Mouse (Mus musculus) layer of hippocampus, postnatal 25 days (tissue): ENCODE measurements at regions not wholly inside any gene's neighbourhood (a gene's known extent, or its start where the extent isn't known, plus 50 kb on each side); places are given as distances from the start of the nearest gene placed in this dataset.

Source experiments
- DNase-seq, 2 experiments: peaks; one replicate each; pipeline ENCODE4 v3.0.0; 2022; ENCODE audit warnings: mixed read lengths in 2 of 2, low spot score in 1 of 2; ENCODE audit errors: extremely low spot score in 1 of 2

- DNase-seq, result no peak
These were observed 85.4 kb upstream of the Zfp366 start for GRCm38 (mm10) chr13:99099226-99099625.

- no peak for DNase-seq
These were observed 86.7 kb upstream of the Zfp366 start for GRCm38 (mm10) chr13:99097606-99098545.

GRCm38 (mm10) chr13:99096837-99097236 is 87.8 kb upstream of the Zfp366 start:
- DNase-seq, result no peak

GRCm38 (mm10) chr13:99095006-99095405 is 89.6 kb upstream of the Zfp366 start:
- no peak for DNase-seq

- no peak for DNase-seq
These were observed 90.4 kb upstream of the Zfp366 start for GRCm38 (mm10) chr13:99094221-99094620.

GRCm38 (mm10) chr13:99093269-99093668 is 91.4 kb upstream of the Zfp366 start:
- DNase-seq, result peak in 1 of 2 experiments; percentile 72

GRCm38 (mm10) chr13:99092279-99092930 is 92.2 kb upstream of the Zfp366 start:
- no peak for DNase-seq

- DNase-seq, result no peak
These were observed 92.9 kb upstream of the Zfp366 start for GRCm38 (mm10) chr13:99091562-99092278.

- no peak for DNase-seq
These were observed 94.3 kb upstream of the Zfp366 start for GRCm38 (mm10) chr13:99090361-99090760.

GRCm38 (mm10) chr13:99088285-99088684 is 96.3 kb upstream of the Zfp366 start:
- DNase-seq, result no peak

- no peak for DNase-seq
These were observed 95.0 kb upstream of the 1700024P04Rik start for GRCm38 (mm10) chr13:99079331-99079761.

GRCm38 (mm10) chr13:99078643-99079042 is 94.3 kb upstream of the 1700024P04Rik start:
- DNase-seq, result no peak

GRCm38 (mm10) chr13:99077039-99077749 is 92.8 kb upstream of the 1700024P04Rik start:
- no peak for DNase-seq

GRCm38 (mm10) chr13:99075467-99075866 is 91.1 kb upstream of the 1700024P04Rik start:
- DNase-seq, result no peak

- no peak for DNase-seq
These were observed 87.6 kb upstream of the 1700024P04Rik start for GRCm38 (mm10) chr13:99071821-99072414.

GRCm38 (mm10) chr13:99071413-99071812 is 87.0 kb upstream of the 1700024P04Rik start:
- no peak for DNase-seq

- no peak for DNase-seq
These were observed 85.4 kb upstream of the 1700024P04Rik start for GRCm38 (mm10) chr13:99069767-99070166.

GRCm38 (mm10) chr13:99067504-99067903 is 83.1 kb upstream of the 1700024P04Rik start:
- no peak for DNase-seq

GRCm38 (mm10) chr13:99063431-99063830 is 79.1 kb upstream of the 1700024P04Rik start:
- no peak for DNase-seq

GRCm38 (mm10) chr13:99062936-99063335 is 78.6 kb upstream of the 1700024P04Rik start:
- DNase-seq, result no peak
